Mouse (Mus musculus): Measurements from ENCODE around the gene Sec24b. TPM values are rescaled to one million over a fixed set of nuclear protein-coding genes. Genes with fewer than 3 reads are reported as not detected.

Sec24b gene
- total RNA-seq, 2 experiments from 2014 or later, result 53.4 to 53.7 TPM

DNA sequence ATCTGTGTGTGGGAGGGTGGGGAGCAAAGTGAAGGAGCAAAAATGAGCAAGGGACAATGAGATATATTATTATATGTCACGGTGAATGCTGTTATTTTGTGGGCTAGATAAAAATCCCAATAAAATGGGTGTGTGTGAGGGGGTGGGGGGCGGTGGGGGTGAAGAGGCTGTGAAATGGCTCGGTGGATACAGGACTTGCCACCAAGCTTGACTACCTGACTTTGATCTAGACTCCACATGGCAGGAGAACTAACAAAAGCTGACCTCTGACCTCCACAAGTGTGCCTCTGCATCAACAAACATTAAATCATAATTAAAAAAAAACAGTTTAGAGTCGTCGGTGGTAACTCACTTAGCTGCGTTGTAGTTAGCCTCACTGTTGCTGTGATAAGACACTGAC is 81.8 kb downstream of the Sec24b start:
- ATAC-seq (ENCODE audit: poor library complexity, severe bottlenecking), result no peak

DNA sequence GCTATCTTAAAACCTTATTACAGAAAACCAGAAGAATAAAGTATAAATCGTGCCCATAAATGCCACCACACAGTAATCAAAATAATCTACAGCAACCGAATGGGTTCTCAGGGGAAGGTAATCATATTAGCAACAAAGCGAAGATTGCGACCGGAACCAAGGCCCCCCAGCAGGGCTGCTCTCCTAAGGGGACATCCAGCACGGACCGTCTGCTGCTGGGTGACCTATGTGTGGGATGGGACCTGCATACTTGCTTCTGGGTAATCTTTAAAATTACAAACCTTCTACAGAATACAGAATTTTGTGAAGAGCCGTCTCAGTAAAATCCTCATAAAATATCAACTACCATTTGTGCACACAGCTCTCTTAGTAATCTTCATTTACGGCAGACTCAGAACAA is 82.6 kb downstream of the Sec24b start:
- no peak for ATAC-seq (ENCODE audit: poor library complexity, severe bottlenecking)

DNA sequence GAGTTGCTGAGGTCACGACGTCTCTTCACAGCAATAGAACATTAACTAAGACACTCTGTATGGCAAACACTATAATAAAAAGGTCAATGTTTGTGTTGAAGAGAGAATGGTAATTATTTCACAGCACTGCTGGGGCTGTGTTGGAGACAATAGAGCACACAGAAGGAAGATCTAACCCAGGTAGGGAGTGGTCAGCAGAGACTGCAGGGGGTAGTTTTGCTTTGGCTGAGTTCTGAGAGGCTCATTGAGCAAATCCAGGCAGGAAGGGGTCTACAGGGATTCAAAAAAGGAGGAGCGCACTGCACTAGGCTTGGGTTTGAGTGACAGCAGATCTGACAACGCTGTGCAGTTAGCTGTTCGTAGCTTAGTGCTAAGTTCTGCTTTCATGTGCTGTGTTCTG is 85.0 kb downstream of the Sec24b start:
- ATAC-seq (ENCODE audit: poor library complexity, severe bottlenecking), result no peak

DNA sequence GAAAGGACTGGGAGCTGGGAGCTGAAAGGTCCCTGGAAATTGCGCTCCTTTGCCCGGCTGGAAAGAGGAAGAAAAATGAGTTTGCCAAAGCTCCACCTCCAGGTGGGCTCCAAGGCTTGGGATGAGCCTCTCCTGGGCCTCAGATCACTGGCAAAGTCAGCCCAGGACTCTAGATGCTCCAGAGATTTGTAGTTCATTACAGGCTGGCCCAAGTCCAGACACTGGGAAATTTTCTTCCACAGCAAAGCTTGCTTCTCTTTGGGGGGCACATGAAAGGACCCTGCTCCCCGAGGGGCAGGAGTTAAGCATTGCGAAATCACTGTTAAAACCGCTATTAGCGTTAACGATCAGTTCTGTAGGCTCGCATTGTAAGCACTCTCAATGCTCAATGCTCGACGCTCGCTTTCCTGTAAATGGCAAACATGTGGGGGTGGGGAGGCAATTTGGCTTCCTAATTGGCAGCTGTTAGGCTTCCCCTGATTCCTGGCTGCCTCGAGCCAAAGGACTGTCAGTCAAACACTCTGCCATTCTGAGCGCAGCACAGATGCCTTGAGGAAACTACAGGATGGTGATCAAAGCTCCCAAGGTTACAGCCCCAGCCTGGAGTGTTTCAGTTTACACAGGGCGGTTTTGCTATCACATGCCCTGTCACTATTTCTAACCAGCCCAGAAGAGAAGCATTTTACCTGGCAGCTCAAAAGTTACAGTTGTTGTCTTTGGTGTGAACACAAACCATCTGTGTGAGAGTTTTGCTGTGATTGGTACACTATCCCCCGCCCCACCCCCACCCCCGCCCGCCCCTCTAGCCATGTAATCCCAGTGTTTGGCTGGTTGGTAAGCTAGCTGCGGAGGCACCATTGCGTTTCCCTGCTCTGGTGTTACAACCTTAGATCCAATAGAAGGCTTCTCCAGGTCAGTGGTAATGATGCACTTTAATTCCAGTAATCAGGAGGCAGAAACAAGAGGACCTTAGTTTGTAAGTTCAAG is 90.5 kb downstream of the Sec24b start:
- ATAC-seq (ENCODE audit: poor library complexity, severe bottlenecking), result 0 out of 2 replicates have a peak, but pooled peaks have one; percentile 1

DNA sequence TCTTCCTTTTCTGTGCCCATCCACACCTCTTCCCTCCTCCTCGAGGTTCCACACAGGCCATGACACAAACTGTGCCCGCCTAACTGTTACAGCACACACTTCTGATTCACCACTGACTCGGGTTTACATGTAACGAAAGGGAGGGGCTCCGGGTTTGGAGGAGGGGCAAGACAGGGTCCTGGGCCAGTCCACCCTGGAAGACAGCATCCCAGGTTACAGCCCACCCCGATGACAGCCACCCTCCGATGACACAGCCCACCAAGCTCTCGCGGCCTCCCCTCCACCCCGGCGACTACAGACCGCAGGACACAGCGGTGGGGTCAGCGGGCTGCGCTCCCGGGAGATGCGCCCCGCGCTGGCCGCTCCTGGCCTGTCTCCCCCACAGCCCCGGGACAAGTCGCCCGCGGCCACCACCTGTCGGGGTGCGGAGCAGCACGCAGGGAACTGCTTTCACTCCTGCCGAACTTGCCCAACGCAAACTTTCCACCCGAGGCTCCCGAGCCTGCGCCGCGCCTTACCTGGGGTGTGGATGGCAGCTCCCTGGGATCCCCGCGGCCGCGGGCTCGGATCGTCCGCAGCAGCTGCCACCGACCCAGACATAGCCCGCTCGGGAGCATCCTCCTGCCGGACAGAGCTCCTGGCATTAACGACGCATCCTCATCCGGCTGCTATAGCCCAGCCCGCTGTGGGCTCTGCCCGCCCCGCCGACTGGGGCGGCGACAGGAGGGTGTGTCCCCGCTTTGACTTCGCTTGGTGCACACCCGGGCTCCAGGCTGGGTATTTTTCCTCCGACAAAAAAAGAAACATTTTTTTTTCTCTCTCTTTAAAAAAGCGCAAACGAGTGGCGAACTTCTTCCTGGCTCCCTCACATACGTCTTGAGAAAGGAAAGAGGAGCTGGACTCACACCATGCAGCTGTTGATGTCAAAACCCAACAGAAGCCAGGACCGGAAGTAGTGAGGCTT is 91.6 kb downstream of the Sec24b start, which contains the start of gene Mcub:
TSS of gene Mcub (minus strand) at position 775 of the 964 bp plus-strand sequence.
- ATAC-seq (ENCODE audit: poor library complexity, severe bottlenecking), result peak; percentile 85

DNA sequence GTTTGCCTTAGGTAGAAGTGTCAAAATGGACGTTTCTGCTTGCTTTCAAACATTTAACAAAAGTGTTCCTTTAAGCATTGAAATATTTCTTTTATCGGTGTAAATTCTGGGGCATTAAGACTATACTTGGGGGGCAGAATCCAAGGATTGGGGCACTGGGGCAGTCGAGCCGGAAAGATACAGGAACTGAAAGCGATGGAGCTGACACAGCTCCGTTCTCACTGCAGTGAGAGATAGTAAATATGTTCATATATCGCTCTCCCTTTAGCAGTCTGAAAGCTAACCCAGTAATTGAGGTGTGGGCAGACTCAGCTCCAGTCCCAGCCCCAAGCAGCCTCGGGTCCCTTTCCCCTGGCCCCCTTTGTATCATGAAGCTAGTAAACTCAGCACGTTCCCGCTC is 92.3 kb downstream of the Sec24b start:
- peak; percentile 53 for ATAC-seq (ENCODE audit: poor library complexity, severe bottlenecking)

DNA sequence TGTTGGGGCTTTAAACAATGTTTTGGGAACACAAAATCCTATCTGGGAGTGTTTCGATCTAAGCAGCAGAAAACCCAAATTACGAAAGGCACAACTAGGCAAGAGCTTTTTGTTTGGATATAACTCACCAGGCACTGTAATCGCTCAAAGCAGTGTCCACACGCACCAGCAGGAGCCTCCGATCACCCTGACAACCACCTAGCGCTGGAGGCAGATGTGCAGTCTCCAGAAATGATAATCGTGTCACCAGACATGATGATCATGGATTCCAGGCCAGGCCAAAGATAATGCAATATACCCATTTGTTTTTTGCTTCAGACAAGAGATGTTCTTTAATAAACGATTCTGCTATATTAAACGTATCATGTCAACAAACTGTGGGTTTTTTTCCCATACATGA is 93.5 kb downstream of the Sec24b start:
- ATAC-seq (ENCODE audit: poor library complexity, severe bottlenecking), result no peak

DNA sequence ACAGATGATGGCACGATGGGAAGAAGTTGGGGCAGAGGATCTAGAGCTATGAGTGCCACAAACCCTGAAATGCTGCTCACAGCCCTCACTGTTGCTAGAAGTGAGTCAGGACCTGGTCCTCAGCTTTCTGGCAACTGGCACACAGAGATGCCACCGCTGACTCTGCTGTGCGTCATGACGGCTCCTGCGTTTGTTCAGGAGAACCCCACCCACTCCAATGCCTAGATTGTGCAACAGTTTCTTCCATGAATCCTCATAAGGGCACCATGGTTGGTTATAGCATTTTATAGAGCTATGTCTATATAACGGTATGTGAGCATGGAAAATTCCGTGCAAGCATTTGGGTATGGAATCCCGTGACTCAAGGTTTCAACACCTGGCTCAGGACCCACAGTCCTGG is 96.7 kb downstream of the Sec24b start:
- no peak for ATAC-seq (ENCODE audit: poor library complexity, severe bottlenecking)

DNA sequence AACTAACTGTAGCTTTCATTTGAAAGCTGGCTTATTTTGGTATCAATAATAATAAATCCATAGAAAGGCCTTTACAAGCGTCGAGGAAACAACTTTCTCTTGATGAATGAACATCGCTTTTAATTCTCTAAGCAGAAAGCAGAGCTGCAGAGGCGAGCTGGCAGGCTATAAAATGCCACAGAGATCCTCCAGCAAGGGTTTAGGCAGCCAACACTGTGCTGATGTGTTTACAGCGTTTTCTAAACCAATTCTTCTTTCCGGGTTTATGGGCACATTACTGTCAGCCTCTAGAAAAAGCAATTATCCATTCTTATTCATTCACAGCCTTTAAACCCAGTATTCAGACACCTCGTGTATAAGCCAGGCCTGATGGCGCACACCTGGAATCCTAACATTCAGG is 98.8 kb downstream of the Sec24b start:
- no peak for ATAC-seq (ENCODE audit: poor library complexity, severe bottlenecking)

DNA sequence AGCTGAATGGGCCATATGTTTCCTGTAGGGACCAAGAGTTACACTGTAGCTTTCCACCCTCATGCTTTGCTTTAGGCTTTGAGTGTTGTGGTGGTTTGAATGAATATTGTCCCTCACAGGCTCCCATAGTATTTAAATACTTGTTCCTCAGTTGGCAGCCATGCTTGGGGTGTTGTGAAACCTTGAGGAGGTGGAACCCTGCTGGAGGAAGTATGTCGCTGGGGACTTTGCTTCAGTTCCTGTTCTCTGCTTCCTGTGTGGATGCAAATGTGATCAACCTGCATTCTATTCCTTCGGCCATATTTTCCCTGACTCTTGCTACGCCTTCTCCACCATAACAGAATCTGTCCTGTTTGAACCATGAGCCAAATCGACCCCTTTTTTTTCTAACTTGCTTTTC is 108.1 kb downstream of the Sec24b start:
- peak; percentile 33; the same call in 1 of the 2 replicates for ATAC-seq (ENCODE audit: poor library complexity, severe bottlenecking)

DNA sequence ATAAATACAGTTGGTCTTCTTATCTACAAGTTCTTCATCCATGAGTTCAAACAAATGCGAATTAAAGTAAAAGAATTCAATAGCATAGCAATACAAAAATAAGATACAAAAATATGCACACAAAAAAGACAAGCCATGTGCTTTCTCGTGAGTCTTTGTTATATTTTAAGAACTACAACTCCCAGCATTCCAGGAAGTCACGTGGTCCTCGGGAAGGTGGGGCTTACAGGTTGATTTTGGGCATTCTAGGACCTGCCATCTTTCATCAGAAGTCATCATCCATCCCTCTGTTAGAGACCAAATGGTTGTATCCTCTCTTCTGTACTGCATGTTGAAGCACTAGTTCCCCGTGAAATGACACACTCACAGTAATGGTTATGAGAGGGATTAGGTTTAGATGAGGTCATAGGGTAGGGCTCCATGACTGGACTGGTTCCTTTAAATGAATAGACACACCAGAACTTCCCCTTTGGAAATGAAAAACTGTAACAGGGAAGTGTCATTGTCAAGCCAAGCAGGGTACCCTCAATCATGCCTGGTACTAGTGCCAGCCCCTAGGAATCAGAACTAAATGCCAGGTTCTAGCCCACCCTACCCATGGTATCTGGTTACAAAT is 112.1 kb downstream of the Sec24b start:
- ATAC-seq (ENCODE audit: poor library complexity, severe bottlenecking), result peak; percentile 66

DNA sequence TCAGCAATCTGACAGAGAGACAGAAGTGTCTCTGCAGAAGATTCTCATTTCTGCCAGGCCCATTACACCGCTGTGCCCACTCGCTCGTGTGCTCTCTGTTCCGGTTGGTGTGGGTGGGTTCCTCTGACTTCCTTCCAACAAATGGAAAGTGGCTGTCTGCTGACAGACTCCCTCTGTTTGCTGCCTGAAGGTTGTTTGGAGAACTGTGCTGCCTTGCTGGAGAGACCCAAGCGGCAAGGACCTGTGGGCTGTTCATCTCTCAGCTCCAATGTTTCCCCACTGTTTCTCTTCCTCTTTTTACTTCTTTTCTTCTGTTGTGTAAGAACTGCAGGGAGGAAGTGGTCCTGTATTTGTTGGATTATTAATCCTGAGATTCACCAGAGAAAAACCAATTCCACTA is 113.0 kb downstream of the Sec24b start:
- peak; percentile 76 for ATAC-seq (ENCODE audit: poor library complexity, severe bottlenecking)

DNA sequence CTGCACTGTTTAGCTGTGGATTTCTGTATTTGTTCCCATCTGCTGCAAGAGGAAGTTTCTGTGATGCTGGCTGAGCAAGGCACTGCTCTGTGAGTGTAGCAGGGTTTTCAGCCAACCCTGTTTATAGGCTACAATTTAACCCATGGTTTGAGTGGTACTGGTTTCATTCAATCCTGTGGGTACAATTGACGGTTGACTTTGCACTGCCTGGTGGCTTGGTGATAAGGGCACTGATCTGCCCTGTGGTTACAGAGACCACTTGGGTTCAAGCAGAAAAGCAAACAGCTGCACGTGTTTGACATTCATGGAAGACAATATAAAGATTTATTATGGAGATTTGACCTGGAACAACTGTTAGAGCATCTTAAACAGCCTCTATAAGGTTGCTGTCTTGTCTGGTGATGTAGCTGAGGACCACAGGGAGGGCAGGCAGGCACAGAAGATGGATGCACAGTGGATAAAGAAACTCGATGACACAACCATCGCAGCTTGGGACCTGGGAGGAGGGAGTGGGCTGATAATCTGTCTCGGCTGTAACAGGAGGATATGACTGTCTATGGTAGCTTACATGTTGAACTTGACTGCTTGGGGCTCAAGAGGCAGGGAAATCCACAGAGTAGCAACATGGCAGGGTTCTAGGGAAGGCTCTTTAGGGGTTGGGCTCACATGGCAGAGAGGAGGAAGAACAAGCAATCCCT is 115.0 kb downstream of the Sec24b start:
- ATAC-seq (ENCODE audit: poor library complexity, severe bottlenecking), result no peak

DNA sequence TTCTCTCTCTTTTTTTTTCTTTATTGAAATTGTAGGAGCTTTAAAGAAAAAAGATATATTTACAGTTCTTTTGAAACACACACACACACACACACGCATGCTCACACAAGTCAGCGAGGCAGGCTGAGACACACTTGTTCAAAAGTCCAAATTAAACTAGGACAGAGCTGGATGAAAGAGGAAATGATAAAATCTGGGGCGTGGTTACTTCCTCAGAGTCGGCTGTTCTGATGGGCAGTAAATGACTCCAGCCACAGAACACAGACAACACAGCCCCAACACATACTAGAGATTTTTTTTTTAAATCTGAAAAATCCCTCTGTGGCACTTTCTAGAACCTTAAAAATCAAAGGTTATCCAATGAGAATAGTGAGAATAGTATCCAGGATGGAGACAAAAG is 117.5 kb downstream of the Sec24b start:
- ATAC-seq (ENCODE audit: poor library complexity, severe bottlenecking), result peak; percentile 67

DNA sequence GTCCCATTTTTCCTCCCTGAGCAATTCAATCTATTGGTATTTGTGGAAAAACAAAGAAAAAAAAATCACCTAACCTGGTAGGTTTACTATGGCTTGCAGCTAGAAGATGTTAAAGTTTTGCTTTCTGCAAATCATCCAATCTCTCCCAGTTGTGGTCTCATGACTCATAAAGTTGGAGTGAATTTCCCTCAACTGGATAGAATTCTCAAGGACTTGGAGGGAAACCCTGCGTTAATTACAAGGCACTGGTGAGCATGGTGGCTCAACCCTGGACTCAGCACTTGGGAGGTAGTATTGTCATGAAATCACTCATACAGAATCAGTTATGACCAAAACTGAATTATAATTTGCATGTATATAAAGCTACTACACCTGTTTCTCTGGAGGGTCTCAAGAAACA is 120.1 kb downstream of the Sec24b start:
- no peak for ATAC-seq (ENCODE audit: poor library complexity, severe bottlenecking)

DNA sequence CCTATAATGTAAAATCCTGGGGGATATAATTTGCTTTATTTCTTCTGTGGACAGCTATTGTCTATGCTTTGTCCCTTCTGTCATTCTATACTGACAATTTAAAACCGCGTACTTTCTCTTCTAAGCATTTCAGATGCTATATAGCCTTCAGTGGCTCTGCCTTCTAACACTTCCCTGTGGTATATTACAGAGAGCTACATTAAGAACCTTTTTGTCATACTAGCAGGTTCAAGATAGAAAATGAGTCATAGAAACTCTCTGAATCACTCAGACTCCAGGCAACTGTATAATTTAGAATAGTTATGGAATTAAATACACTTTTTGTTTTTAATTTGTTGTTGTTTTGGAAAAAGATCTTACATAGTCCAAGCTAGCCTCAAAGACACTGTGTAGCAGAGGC is 120.6 kb downstream of the Sec24b start:
- ATAC-seq (ENCODE audit: poor library complexity, severe bottlenecking), result no peak

DNA sequence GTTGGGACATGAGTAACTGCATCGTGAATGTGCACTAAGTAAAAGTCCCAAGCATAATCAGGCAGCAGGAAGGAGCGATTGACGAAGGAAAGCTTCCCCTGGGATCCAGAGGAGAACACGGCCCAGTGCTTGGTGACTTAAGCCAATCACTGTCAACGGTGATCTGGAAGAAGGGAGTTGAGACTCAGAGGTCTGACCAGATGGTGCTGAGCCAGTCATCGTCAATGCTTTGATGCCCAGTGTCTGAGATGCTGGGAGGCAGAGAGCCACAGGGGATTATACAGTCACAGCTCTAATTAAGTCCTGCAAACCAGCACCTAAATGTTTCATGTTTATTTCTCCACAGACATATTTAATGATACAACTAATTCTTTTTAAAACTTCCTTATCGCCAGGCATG is 122.3 kb downstream of the Sec24b start:
- no peak for ATAC-seq (ENCODE audit: poor library complexity, severe bottlenecking)

DNA sequence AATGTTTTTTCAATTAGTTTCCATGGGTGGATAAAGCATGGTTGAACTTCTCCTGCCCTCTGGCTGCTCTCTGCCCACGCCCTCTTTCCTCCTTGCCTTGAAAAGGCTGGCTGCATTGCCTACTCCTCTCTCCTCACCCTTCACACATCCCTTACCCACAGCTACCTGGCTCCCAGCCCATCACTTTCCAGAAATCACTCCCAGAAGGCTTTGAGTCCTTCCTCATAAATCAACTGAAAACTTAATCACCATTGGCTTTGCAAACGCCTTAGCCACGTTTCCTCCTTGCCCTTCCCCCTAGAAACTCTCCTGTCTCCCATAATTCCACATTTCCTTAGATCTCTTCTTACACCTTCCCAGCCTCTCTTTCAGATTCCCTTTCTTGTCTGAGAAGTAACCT is 123.5 kb downstream of the Sec24b start:
- no peak for ATAC-seq (ENCODE audit: poor library complexity, severe bottlenecking)

DNA sequence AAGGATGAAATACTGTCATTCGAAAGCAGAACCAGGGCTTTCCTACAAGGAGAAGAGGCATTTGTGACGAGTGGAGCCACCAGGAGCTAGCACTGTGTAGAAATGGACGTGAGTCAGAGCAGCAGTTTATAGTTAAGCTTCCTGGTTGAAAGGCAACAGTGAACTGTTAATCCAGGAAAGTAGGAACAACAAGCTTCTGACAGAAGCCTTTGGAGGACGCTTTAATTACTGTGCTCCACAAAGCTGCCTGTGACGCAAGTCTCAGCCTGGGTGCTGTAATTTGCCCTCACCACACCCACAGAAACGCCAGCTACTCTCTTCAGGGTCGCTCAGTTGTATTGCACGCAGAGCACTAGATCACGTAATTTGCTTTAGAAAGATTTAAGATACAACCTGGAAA is 124.8 kb downstream of the Sec24b start:
- peak; percentile 88 for ATAC-seq (ENCODE audit: poor library complexity, severe bottlenecking)
